Mouse (Mus musculus) midbrain, embryonic 16.5 days (tissue): ENCODE results near the gene Sergef. TPM values are rescaled to one million over a fixed set of nuclear protein-coding genes. Genes with fewer than 3 reads are reported as not detected.
A peak's percentile ranks its signal among the peaks of the same experiment; 100 is the strongest.

Experiments
- ATAC-seq: fragments of 200-750 bp; cut with Nextera tagmentation; 2 replicates; pipeline ENCODE4 v1.8.0; 2017; ENCODE audit warnings: moderate TSS enrichment
- H3K27ac ChIP-seq: fragments of 300-500 bp; sonication (generic); 2 replicates; pipeline ENCODE4 v1.5.1; 2014; ENCODE audit warnings: mild to moderate bottlenecking, low read length, mixed read lengths
- H3K27me3 ChIP-seq: fragments of 300-500 bp; sonication (generic); 2 replicates; pipeline ENCODE4 v1.6.1; 2014; ENCODE audit warnings: low read depth, low read length, mixed read lengths; ENCODE audit not compliant: control insufficient read depth, insufficient read depth
- H3K36me3 ChIP-seq: fragments of 300-500 bp; sonication (generic); 2 replicates; pipeline ENCODE4 v1.6.1; 2014; ENCODE audit warnings: mild to moderate bottlenecking, low read length, moderate library complexity, mixed read lengths; ENCODE audit not compliant: control insufficient read depth, insufficient read depth
- H3K4me1 ChIP-seq: fragments of 300-500 bp; sonication (generic); 2 replicates; pipeline ENCODE4 v1.6.1; 2014; ENCODE audit warnings: mild to moderate bottlenecking, low read length, mixed read lengths; ENCODE audit not compliant: control insufficient read depth, insufficient read depth
- H3K4me2 ChIP-seq: fragments of 300-500 bp; sonication (generic); 2 replicates; pipeline ENCODE4 v1.6.1; 2014; ENCODE audit warnings: mild to moderate bottlenecking, low read length, mixed read lengths
- H3K4me3 ChIP-seq: fragments of 300-500 bp; sonication (generic); 2 replicates; pipeline ENCODE4 v1.5.1; 2014; ENCODE audit warnings: low read depth, mild to moderate bottlenecking, low read length, moderate library complexity, mixed read lengths
- H3K9ac ChIP-seq: fragments of 300-500 bp; sonication (generic); 2 replicates; pipeline ENCODE4 v1.6.1; 2014; ENCODE audit warnings: low read depth, low read length, mixed read lengths
- H3K9me3 ChIP-seq: fragments of 300-500 bp; sonication (generic); replicated peaks from 2 replicates; pipeline ENCODE4 v1.6.1; 2014; ENCODE audit warnings: mild to moderate bottlenecking, low read length, mixed read lengths; ENCODE audit not compliant: control insufficient read depth, poor library complexity, severe bottlenecking
- WGBS: fragments of 180-500 bp; shearing (Covaris S2); extraction: QIAGEN DNeasy Blood & Tissue Kit; methylation state at CpG from one replicate; pipeline ENCODE4 v1.1.7; 2014; 5-methylcytosine and 5-hydroxymethylcytosine counted together
- polyA plus RNA-seq: library from polyadenylated mRNA; unstranded; fragments of >200 nt; fragmentation: Nextera tagmentation; extraction: Ambion mirVana; gene quantifications from 2 replicates; pipeline ENCODE4 v1.2.1, GENCODE M21; 2015

The Sergef gene
- polyA plus RNA-seq, 1 experiment from 2014 or later, result 45.8 TPM

GRCm38 (mm10) chr7:46413959-46414725 lies 225.5 kb downstream of the Sergef start:
- no peaks in the 10 kb centered on the region for H3K36me3 ChIP-seq
- H3K27ac ChIP-seq, result no peak overlapping the region
- peaks cover 8% of the 10 kb centered on the region; the same call in 1 of the 2 replicates for H3K4me1 ChIP-seq
- no peak overlapping the region for H3K4me2 ChIP-seq
- no peaks in the 10 kb centered on the region for H3K27me3 ChIP-seq
- 80% methylated on average over 6 of the region's 6 CpGs for WGBS
- no peaks in the 10 kb centered on the region for H3K9me3 ChIP-seq
- no peak overlapping the region for H3K9ac ChIP-seq
- H3K4me3 ChIP-seq, result no peak overlapping the region
- ATAC-seq, result no peak

GRCm38 (mm10) chr7:46412823-46413222 lies 226.8 kb downstream of the Sergef start:
- WGBS, result 76% methylated on average over 5 of the region's 5 CpGs
- no peak overlapping the region for H3K4me3 ChIP-seq
- no peak for ATAC-seq
- no peak overlapping the region for H3K4me2 ChIP-seq
- no peak overlapping the region for H3K9ac ChIP-seq
- H3K4me1 ChIP-seq, result peaks cover 8% of the 10 kb centered on the region; the same call in 1 of the 2 replicates
- H3K27ac ChIP-seq, result no peak overlapping the region
- no peaks in the 10 kb centered on the region for H3K9me3 ChIP-seq
- no peaks in the 10 kb centered on the region for H3K36me3 ChIP-seq
- H3K27me3 ChIP-seq, result no peaks in the 10 kb centered on the region

GRCm38 (mm10) chr7:46410727-46411126 lies 228.9 kb downstream of the Sergef start:
- no peak overlapping the region for H3K4me2 ChIP-seq
- no peak overlapping the region for H3K9ac ChIP-seq
- H3K27me3 ChIP-seq, result no peaks in the 10 kb centered on the region
- no peak overlapping the region for H3K27ac ChIP-seq
- H3K4me3 ChIP-seq, result no peak overlapping the region
- no peak for ATAC-seq
- no peaks in the 10 kb centered on the region for H3K9me3 ChIP-seq
- peaks cover 7% of the 10 kb centered on the region; the same call in 1 of the 2 replicates for H3K4me1 ChIP-seq
- no peaks in the 10 kb centered on the region for H3K36me3 ChIP-seq
- WGBS, result 89% methylated on average over 6 of the region's 6 CpGs

- Histone ChIP-seq H3K36me3 (no peaks in the 10 kb centered on the region), H3K9ac (no peak overlapping the region), H3K4me1 (0 out of 2 replicates have a peak, but pooled peaks cover 3% of the 10 kb centered on the region), H3K4me2 (no peak overlapping the region), H3K27ac (no peak overlapping the region), H3K27me3 (no peaks in the 10 kb centered on the region), H3K4me3 (no peak overlapping the region), H3K9me3 (no peaks in the 10 kb centered on the region)
- WGBS, result 40% methylated on average over 12 of the region's 12 CpGs
- no peak for ATAC-seq
These were observed 230.3 kb downstream of the Sergef start for GRCm38 (mm10) chr7:46409204-46409789.

GRCm38 (mm10) chr7:46408606-46409005 lies 231.0 kb downstream of the Sergef start:
- WGBS, result 85% methylated on average over 9 of the region's 9 CpGs
- no peak overlapping the region for H3K4me2 ChIP-seq
- no peaks in the 10 kb centered on the region for H3K27me3 ChIP-seq
- no peak overlapping the region for H3K4me3 ChIP-seq
- no peak for ATAC-seq
- no peaks in the 10 kb centered on the region for H3K36me3 ChIP-seq
- H3K27ac ChIP-seq, result no peak overlapping the region
- no peaks in the 10 kb centered on the region for H3K9me3 ChIP-seq
- 0 out of 2 replicates have a peak, but pooled peaks cover 3% of the 10 kb centered on the region for H3K4me1 ChIP-seq
- no peak overlapping the region for H3K9ac ChIP-seq

GRCm38 (mm10) chr7:46404756-46405155 lies 234.9 kb downstream of the Sergef start:
- Histone ChIP-seq H3K27me3 (no peaks in the 10 kb centered on the region), H3K9me3 (no peaks in the 10 kb centered on the region), H3K4me1 (peaks cover 25% of the 10 kb centered on the region), H3K4me2 (no peak overlapping the region), H3K4me3 (no peak overlapping the region), H3K36me3 (no peaks in the 10 kb centered on the region), H3K9ac (no peak overlapping the region), H3K27ac (no peak overlapping the region)
- ATAC-seq, result no peak
- WGBS, result 87% methylated on average over 7 of the region's 7 CpGs

- no peak for ATAC-seq
- no peaks in the 10 kb centered on the region for H3K36me3 ChIP-seq
- H3K4me1 ChIP-seq, result peaks cover 34% of the 10 kb centered on the region
These were observed 235.8 kb downstream of the Sergef start for GRCm38 (mm10) chr7:46403616-46404485.

GRCm38 (mm10) chr7:46401371-46402180 lies 238.0 kb downstream of the Sergef start:
- 79% methylated on average over 3 of the region's 3 CpGs for WGBS
- Histone ChIP-seq H3K27me3 (no peaks in the 10 kb centered on the region), H3K27ac (no peak overlapping the region), H3K9ac (no peak overlapping the region), H3K9me3 (no peaks in the 10 kb centered on the region), H3K4me2 (peak overlapping the region; percentile 91), H3K36me3 (no peaks in the 10 kb centered on the region), H3K4me3 (peak overlapping the region; percentile 92), H3K4me1 (peaks cover 39% of the 10 kb centered on the region)
- no peak for ATAC-seq

More at GRCm38 (mm10) chr7:46403616-46404485, 235.8 kb downstream of the Sergef start:
- WGBS, result 82% methylated on average over 15 of the region's 15 CpGs
- Histone ChIP-seq H3K27ac (no peak overlapping the region), H3K4me3 (no peak overlapping the region), H3K9ac (no peak overlapping the region), H3K4me2 (no peak overlapping the region), H3K9me3 (no peaks in the 10 kb centered on the region), H3K27me3 (no peaks in the 10 kb centered on the region)
